Comparison of ENCODE assay signal across 8 mouse cellular contexts in the genomic region with DNA sequence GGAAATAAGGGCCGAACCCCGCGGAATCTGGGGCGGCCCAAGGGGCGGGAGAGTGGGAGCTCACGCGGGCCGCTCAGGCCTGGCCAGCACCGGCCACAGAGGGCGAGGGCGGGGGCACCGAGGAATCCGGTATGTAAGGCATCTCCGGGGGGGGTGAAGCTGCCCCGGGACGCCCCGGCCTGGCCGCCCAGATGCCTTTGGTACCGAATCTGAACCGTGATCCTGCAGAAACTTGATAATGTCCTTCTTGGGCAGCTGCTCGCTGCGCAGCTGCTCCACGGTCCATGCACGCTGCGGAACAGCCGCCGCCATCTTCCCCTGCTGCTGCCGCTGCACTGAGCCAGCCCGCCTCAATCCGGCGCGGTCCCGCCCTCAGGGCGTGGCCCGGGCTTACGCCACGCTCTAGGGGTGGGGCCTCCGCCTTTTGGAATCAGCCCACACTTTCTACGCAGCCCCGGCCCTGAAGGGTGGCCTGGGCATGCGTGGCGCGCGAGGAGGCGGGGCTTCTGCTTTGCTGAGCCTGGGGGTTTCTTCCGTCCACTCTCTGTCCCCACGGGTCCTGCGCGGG. TPM values are rescaled to one million over a fixed set of nuclear protein-coding genes. Genes with fewer than 3 reads are reported as not detected.
A peak's percentile ranks its signal among the peaks of the same experiment; 100 is the strongest.
DNase-seq lines count a peak whose midpoint lies in the region; ATAC-seq and TF ChIP-seq lines count a peak whose summit lies in the region.

Fkbp3 (minus strand) TSS at position 397 of the 568 bp plus-strand sequence.

- H3K4me2 ChIP-seq in forebrain, embryonic 16.5 days (ENCODE audit: low read length) = peak within 1 kb of the TSS; percentile 84
- H3K4me2 ChIP-seq in lung, embryonic 14.5 days = peak within 1 kb of the TSS; percentile 82

- peaks cover 42% of the 10 kb centered on the region for H3K36me3 ChIP-seq in G1E (replicated peaks)
- peaks cover 3% of the 10 kb centered on the region; the same call in 1 of the 2 replicates for H3K36me3 ChIP-seq in forebrain, embryonic 16.5 days (ENCODE audit: control insufficient read depth, insufficient read depth)
- H3K36me3 ChIP-seq in lung, embryonic 14.5 days (ENCODE audit: insufficient read depth) = peaks cover 18% of the 10 kb centered on the region
- H3K36me3 ChIP-seq in thymus, adult 2 months (ENCODE audit: control insufficient read depth, insufficient read depth, low read length) = peaks cover 4% of the 10 kb centered on the region

- DNase-seq in G1E (ENCODE audit: low spot score) = peak; percentile 91
- DNase-seq in cerebellum, adult 18-20 months = peak; percentile 98 to 99
- peak; percentile 98 to 99 for DNase-seq in heart, postnatal 36 days
- DNase-seq in layer of hippocampus, adult 2 months (ENCODE audit: low spot score in 2 of 2) = peak; percentile 97 to 98
- DNase-seq in lung, embryonic 14.5 days = peak; percentile 99
- peak; percentile 98 for DNase-seq in thymus, adult 2 months

- no peaks in the 10 kb centered on the region for H3K27me3 ChIP-seq in G1E (ENCODE audit: insufficient read depth, low read length)
- H3K27me3 ChIP-seq in forebrain, embryonic 16.5 days (replicated peaks; ENCODE audit: control insufficient read depth, insufficient read depth, low read length) = no peaks in the 10 kb centered on the region
- H3K27me3 ChIP-seq in lung, embryonic 14.5 days (ENCODE audit: insufficient read depth, low read length) = no peaks in the 10 kb centered on the region
- H3K27me3 ChIP-seq in thymus, adult 2 months (ENCODE audit: control insufficient read depth, insufficient read depth, low read length) = no peaks in the 10 kb centered on the region

- H3K4me1 ChIP-seq in G1E (ENCODE audit: insufficient read depth, low read depth, low read length) = peaks cover 59% of the 10 kb centered on the region
- H3K4me1 ChIP-seq in forebrain, embryonic 16.5 days (replicated peaks; ENCODE audit: control insufficient read depth, insufficient read depth, low read length) = peaks cover 31% of the 10 kb centered on the region
- peaks cover 14% of the 10 kb centered on the region; the same call in 1 of the 2 replicates for H3K4me1 ChIP-seq in lung, embryonic 14.5 days (ENCODE audit: insufficient read depth)
- H3K4me1 ChIP-seq in olfactory bulb, adult 2 months (ENCODE audit: control insufficient read depth, insufficient read depth, low read length) = peaks cover 7% of the 10 kb centered on the region
- H3K4me1 ChIP-seq in thymus, adult 2 months (replicated peaks; ENCODE audit: control insufficient read depth, insufficient read depth, low read length) = peaks cover 9% of the 10 kb centered on the region

- TF ChIP-seq CTCF in G1E (IDR thresholded peaks at IDR 0.05; ENCODE audit: low read depth, low read length) = no peak
- no peak for TF ChIP-seq CTCF in layer of hippocampus, adult 2 months (conservative IDR thresholded peaks at IDR 0.05)
- TF ChIP-seq CTCF in lung, embryonic 14.5 days (IDR thresholded peaks at IDR 0.05; ENCODE audit: low read depth) = no peak
- no peak for TF ChIP-seq CTCF in olfactory bulb, adult 2 months (IDR thresholded peaks at IDR 0.05; ENCODE audit: insufficient read depth, low read depth, low read length)
- 0 out of 2 replicates have a peak, but pooled peaks have one; percentile 25 for TF ChIP-seq CTCF in thymus, adult 2 months (IDR thresholded peaks at IDR 0.05; ENCODE audit: borderline replicate concordance, control insufficient read depth, extremely low read depth, insufficient read depth, low read length, poor library complexity)

- intact Hi-C loops in heart, postnatal 36 days (cut with DNase I) = loop anchor here (2.0 to 5.0 kb wide), 3 partner anchors 36 to 156 kb away; partner anchors contain the start of genes Gm527 and Prpf39

- no peaks in the 10 kb centered on the region for H3K9me3 ChIP-seq in G1E (replicated peaks)
- H3K9me3 ChIP-seq in forebrain, embryonic 16.5 days (ENCODE audit: control insufficient read depth, low read length) = no peaks in the 10 kb centered on the region
- H3K9me3 ChIP-seq in lung, embryonic 14.5 days (ENCODE audit: low read depth, low read length) = no peaks in the 10 kb centered on the region

- peak within 1 kb of the TSS; percentile 95 for H3K27ac ChIP-seq in forebrain, embryonic 16.5 days (ENCODE audit: low read length)
- peak within 1 kb of the TSS; percentile 99 for H3K27ac ChIP-seq in layer of hippocampus, adult 2 months
- H3K27ac ChIP-seq in lung, embryonic 14.5 days (ENCODE audit: low read depth) = peak within 1 kb of the TSS; percentile 95
- peak within 1 kb of the TSS; percentile 95 for H3K27ac ChIP-seq in olfactory bulb, adult 2 months (ENCODE audit: insufficient read depth, low read depth, low read length)
- no peak within 1 kb of the TSS for H3K27ac ChIP-seq in thymus, adult 2 months (ENCODE audit: control insufficient read depth, insufficient read depth, low read length)

- TF ChIP-seq POLR2A in olfactory bulb, adult 2 months (IDR thresholded peaks at IDR 0.05; ENCODE audit: insufficient read depth, low read depth, low read length) = peak; percentile 99
- peak; percentile 98 for TF ChIP-seq POLR2A in thymus, adult 2 months (IDR thresholded peaks at IDR 0.05; ENCODE audit: control insufficient read depth, extremely low read depth, insufficient read depth, low read length, poor library complexity)

- WGBS in forebrain, embryonic 16.5 days = under 1% methylated on average over 49 of the region's 49 CpGs
- under 1% methylated on average over 49 of the region's 49 CpGs for WGBS in lung, embryonic 14.5 days
- WGBS in olfactory bulb, adult 2 months = under 1% methylated on average over 49 of the region's 49 CpGs
- under 1% methylated on average over 49 of the region's 49 CpGs for WGBS in thymus, adult 2 months

- ATAC-seq in G1E (ENCODE audit: extremely low read depth, insufficient number of reproducible peaks, low FRiP score, poor library complexity, severe bottlenecking) = peak; percentile 84
- peak; percentile 99 for ATAC-seq in forebrain, embryonic 16.5 days
- ATAC-seq in lung, embryonic 14.5 days (ENCODE audit: insufficient read depth) = peak; percentile 99

- peak within 1 kb of the TSS; percentile 83 for H3K9ac ChIP-seq in forebrain, embryonic 16.5 days (replicated peaks; ENCODE audit: low read depth, low read length)
- peak within 1 kb of the TSS; percentile 88 for H3K9ac ChIP-seq in lung, embryonic 14.5 days

- peak within 1 kb of the TSS; percentile 87 for H3K4me3 ChIP-seq in G1E (ENCODE audit: low read depth, low read length)
- peak within 1 kb of the TSS; percentile 87 for H3K4me3 ChIP-seq in forebrain, embryonic 16.5 days (replicated peaks; ENCODE audit: low read length)
- peak within 1 kb of the TSS; percentile 78 for H3K4me3 ChIP-seq in layer of hippocampus, adult 2 months
- H3K4me3 ChIP-seq in lung, embryonic 14.5 days (ENCODE audit: low read depth, low read length) = peak within 1 kb of the TSS; percentile 83
- peak within 1 kb of the TSS; percentile 80 for H3K4me3 ChIP-seq in olfactory bulb, adult 2 months (ENCODE audit: insufficient read depth, low read depth, low read length)
- H3K4me3 ChIP-seq in thymus, adult 2 months (ENCODE audit: control insufficient read depth, insufficient read depth, low read length) = peak within 1 kb of the TSS; percentile 70

RNA-seq across cellular contexts. Expression of gene Fkbp3, which starts in this region (rescaled TPM):
- 226 and 258 TPM in 2 replicates for total RNA-seq in G1E (2014; fragmentation: Nextera tagmentation)
- 330 and 370 TPM in 2 replicates for total RNA-seq in G1E (2017)
- 92.9 and 305 TPM in 2 replicates for polyA plus RNA-seq in G1E (2012)
- 392 and 400 TPM in 2 replicates for polyA plus RNA-seq in forebrain, embryonic 16.5 days (2015; fragmentation: Nextera tagmentation; extraction: Ambion mirVana)
- 100 to 1,000 TPM; 238 to 256 TPM for total RNA-seq in heart, postnatal 36 days (2021)
- total RNA-seq in layer of hippocampus, adult 2 months (2021) = 100 to 1,000 TPM; 150 to 156 TPM
- polyA plus RNA-seq in lung, embryonic 14.5 days (2014; fragmentation: Nextera tagmentation; extraction: Ambion mirVana) = 408 and 417 TPM in 2 replicates
- 832 TPM in 1 of 2 replicates, not detected in the other for polyA plus RNA-seq in olfactory bulb, adult 2 months (2012; ENCODE audit: insufficient read depth, insufficient read length, low replicate concordance, missing spikeins)
- polyA plus RNA-seq in thymus, adult 2 months (2012; rRNA removed) = 42.7 and 49.9 TPM in 2 replicates
